Mouse (Mus musculus) stomach, postnatal 0 days (tissue): ENCODE results near the gene Epb41l2. TPM values are rescaled to one million over a fixed set of nuclear protein-coding genes. Genes with fewer than 3 reads are reported as not detected.

ENCODE experiments used
- ATAC-seq: fragments of 200-750 bp; cut with Nextera tagmentation; 2 replicates; pipeline ENCODE4 v1.8.0; 2017; ENCODE audit not compliant: low FRiP score, low TSS enrichment
- DNase-seq: peaks from one replicate; pipeline ENCODE4 v3.0.0-alpha.2; 2016; ENCODE audit warnings: low spot score
- H3K27ac ChIP-seq: fragments of 300-500 bp; sonication (generic); replicated peaks from 2 replicates; pipeline ENCODE4 v1.5.1; 2014; ENCODE audit warnings: mild to moderate bottlenecking, control low read depth
- H3K27me3 ChIP-seq: fragments of 300-500 bp; sonication (generic); 2 replicates; pipeline ENCODE4 v1.6.1; 2014; ENCODE audit warnings: low read length; ENCODE audit not compliant: control insufficient read depth, insufficient read depth
- H3K36me3 ChIP-seq: fragments of 300-500 bp; sonication (generic); 2 replicates; pipeline ENCODE4 v1.6.1; 2014; ENCODE audit warnings: low read length, mixed read lengths; ENCODE audit not compliant: control insufficient read depth, insufficient read depth
- H3K4me1 ChIP-seq: fragments of 300-500 bp; sonication (generic); replicated peaks from 2 replicates; pipeline ENCODE4 v1.6.1; 2014; ENCODE audit warnings: antibody characterized with exemption; ENCODE audit not compliant: control insufficient read depth, insufficient read depth
- H3K4me2 ChIP-seq: fragments of 300-500 bp; sonication (generic); replicated peaks from 2 replicates; pipeline ENCODE4 v1.6.1; 2014; ENCODE audit warnings: low read depth, mild to moderate bottlenecking, control low read depth, moderate library complexity
- H3K4me3 ChIP-seq: fragments of 300-500 bp; sonication (generic); 2 replicates; pipeline ENCODE4 v1.5.1; 2014; ENCODE audit warnings: low read depth, low read length, control low read depth
- H3K9ac ChIP-seq: fragments of 300-500 bp; sonication (generic); 2 replicates; pipeline ENCODE4 v1.6.1; 2014; ENCODE audit warnings: mild to moderate bottlenecking, low read length, control low read depth, mixed read lengths
- H3K9me3 ChIP-seq: fragments of 300-500 bp; sonication (generic); 2 replicates; pipeline ENCODE4 v1.6.1; 2016; ENCODE audit warnings: low read length; ENCODE audit not compliant: control insufficient read depth
- CTCF ChIP-seq: IDR thresholded peaks from 2 replicates; pipeline ENCODE4 v1.5.1; 2016; ENCODE audit warnings: antibody characterized with exemption, low read depth, mild to moderate bottlenecking, moderate library complexity
- EP300 ChIP-seq: optimal IDR thresholded peaks from 2 replicates; pipeline ENCODE3; 2016; ENCODE audit warnings: antibody characterized with exemption
- WGBS: fragments of 180-500 bp; shearing (Covaris S2); extraction: QIAGEN DNeasy Blood & Tissue Kit; methylation state at CpG from one replicate; pipeline ENCODE4 v1.1.7; 2014; 5-methylcytosine and 5-hydroxymethylcytosine counted together
- polyA plus RNA-seq: library from polyadenylated mRNA; unstranded; fragments of >200 nt; fragmentation: Nextera tagmentation; extraction: Ambion mirVana; gene quantifications from 2 replicates; pipeline ENCODE4 v1.2.1, GENCODE M21; 2015

The Epb41l2 gene
- polyA plus RNA-seq, 1 experiment from 2014 or later: 18.2 TPM

DNA sequence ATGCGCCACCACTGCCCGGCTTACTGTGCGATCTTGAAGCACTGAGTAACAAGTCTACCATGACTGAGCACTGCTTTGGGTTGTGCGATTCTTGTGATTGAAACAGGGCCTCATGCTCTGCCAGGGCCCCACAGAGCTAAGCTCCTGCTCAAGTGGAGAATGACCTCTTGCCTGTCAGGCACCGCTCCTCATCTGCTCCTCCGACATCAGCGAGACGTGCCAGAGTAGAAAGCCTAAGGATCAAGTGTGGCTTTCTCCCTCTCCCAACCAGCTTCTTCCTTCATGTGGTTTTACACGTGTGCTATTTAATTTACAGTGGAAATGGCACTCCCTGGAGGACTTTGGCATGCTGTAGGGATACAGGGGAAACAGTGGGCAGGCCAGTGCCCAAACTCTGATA, 10.1 kb downstream of the Epb41l2 start:
- H3K4me3 ChIP-seq: no peak overlapping the region
- H3K4me2 ChIP-seq: no peak overlapping the region
- no peaks in the 10 kb centered on the region for H3K9me3 ChIP-seq
- no peaks in the 10 kb centered on the region for H3K27me3 ChIP-seq
- no peak for DNase-seq
- no peak for ATAC-seq
- H3K27ac ChIP-seq: no peak overlapping the region
- H3K4me1 ChIP-seq: peaks cover 2% of the 10 kb centered on the region; the same call in 1 of the 2 replicates
- TF ChIP-seq CTCF: no peak
- no peak for TF ChIP-seq EP300
- H3K9ac ChIP-seq: no peak overlapping the region
- H3K36me3 ChIP-seq: no peaks in the 10 kb centered on the region
- 71% methylated on average over 9 of the region's 9 CpGs for WGBS

DNA sequence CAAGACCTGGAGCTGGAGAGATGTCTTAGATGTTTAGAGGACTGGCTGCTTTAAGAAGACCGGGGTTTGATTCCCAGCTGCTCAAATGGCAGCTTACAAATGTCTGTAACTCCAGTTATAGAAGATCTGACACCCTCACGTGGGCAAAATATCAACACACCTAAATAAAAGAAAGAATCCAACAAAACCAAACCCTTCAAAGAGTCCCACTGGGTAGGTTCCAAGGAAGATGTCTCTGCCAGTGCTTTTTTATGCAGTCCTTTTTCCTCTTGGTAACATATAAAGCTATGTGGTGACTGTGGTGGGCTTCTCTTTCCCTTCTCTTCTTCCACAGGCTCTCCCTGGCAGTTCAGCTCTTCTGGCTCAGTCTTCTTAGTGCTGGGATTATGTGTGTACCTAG, 11.7 kb downstream of the Epb41l2 start:
- 50% methylated on average over 2 of the region's 2 CpGs for WGBS
- no peaks in the 10 kb centered on the region; the same call in 1 of the 2 replicates for H3K4me1 ChIP-seq
- no peak for DNase-seq
- H3K9ac ChIP-seq: no peak overlapping the region
- no peaks in the 10 kb centered on the region for H3K36me3 ChIP-seq
- H3K4me2 ChIP-seq: no peak overlapping the region
- TF ChIP-seq CTCF (no peak), EP300 (no peak)
- no peak overlapping the region for H3K4me3 ChIP-seq
- no peak overlapping the region for H3K27ac ChIP-seq
- no peaks in the 10 kb centered on the region for H3K9me3 ChIP-seq
- H3K27me3 ChIP-seq: no peaks in the 10 kb centered on the region
- ATAC-seq: no peak

DNA sequence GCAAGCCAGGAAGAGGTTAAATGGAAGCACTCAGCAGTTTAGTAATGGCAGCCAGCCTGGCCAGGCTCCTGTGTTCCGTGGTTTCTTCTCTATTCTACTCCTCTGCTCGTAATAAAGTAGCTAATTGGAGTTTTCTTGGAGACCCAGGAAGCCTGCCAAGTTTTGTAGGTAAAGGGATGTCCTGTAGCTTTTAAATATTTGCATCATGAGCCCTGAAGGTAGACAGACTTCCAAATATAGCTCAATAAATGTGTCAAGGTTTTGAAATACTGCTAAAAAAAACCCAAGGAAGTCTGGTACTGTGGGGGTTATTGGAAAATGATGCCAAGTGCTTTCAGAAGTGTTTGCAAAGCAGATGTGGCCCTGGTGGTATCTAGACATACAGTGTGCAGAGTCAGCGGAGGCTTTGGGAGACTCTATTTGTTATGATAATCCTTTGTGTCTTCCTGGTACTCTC, 12.3 kb downstream of the Epb41l2 start:
- ATAC-seq (no peak), DNase-seq (no peak)
- H3K4me1 ChIP-seq: no peaks in the 10 kb centered on the region; the same call in 1 of the 2 replicates
- peak overlapping the region; percentile 12; the same call in 1 of the 2 replicates for H3K4me2 ChIP-seq
- 11% methylated on average over 3 of the region's 3 CpGs for WGBS
- no peak overlapping the region for H3K9ac ChIP-seq
- no peaks in the 10 kb centered on the region for H3K9me3 ChIP-seq
- H3K27me3 ChIP-seq: no peaks in the 10 kb centered on the region
- H3K4me3 ChIP-seq: no peak overlapping the region
- no peak for TF ChIP-seq EP300
- no peak for TF ChIP-seq CTCF
- no peaks in the 10 kb centered on the region for H3K36me3 ChIP-seq
- no peak overlapping the region for H3K27ac ChIP-seq

DNA sequence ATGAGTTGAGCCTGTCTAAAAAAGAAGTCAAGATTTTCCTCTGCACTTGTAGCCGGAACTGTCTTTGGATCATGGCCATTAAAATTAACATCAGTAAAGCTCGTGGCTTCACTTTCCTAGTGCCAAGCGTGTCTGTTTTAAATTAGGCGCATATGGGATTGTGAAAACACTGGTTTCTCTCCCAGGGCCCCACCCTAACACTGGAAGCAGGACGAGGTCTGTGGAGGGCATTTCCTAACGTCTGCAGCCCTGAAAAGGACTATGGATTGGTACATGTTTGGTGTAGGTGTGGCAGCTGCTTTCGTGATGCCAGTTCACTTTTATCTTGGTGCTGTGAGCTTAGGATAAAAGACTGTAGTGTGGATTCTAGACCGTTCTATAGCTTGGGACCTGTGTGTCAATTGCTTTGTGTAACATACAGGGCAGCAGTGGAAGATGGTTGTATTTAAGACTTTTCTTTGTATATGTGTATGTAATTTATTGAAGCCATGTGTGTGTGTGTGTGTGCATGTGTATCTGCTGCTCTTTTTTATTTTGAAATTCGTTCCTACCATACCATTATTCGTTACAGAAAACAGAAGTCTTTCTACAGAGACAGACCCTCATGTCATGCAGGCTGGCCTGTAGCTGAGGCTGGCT, 13.0 kb downstream of the Epb41l2 start:
- H3K9me3 ChIP-seq: no peaks in the 10 kb centered on the region
- ATAC-seq (no peak), DNase-seq (no peak)
- H3K36me3 ChIP-seq: no peaks in the 10 kb centered on the region
- no peaks in the 10 kb centered on the region; the same call in 1 of the 2 replicates for H3K4me1 ChIP-seq
- H3K9ac ChIP-seq: no peak overlapping the region
- H3K4me2 ChIP-seq: peak overlapping the region; percentile 14; the same call in 1 of the 2 replicates
- no peak overlapping the region for H3K27ac ChIP-seq
- WGBS: 22% methylated on average over 10 of the region's 10 CpGs
- H3K27me3 ChIP-seq: no peaks in the 10 kb centered on the region
- TF ChIP-seq CTCF: no peak
- no peak for TF ChIP-seq EP300
- H3K4me3 ChIP-seq: no peak overlapping the region

DNA sequence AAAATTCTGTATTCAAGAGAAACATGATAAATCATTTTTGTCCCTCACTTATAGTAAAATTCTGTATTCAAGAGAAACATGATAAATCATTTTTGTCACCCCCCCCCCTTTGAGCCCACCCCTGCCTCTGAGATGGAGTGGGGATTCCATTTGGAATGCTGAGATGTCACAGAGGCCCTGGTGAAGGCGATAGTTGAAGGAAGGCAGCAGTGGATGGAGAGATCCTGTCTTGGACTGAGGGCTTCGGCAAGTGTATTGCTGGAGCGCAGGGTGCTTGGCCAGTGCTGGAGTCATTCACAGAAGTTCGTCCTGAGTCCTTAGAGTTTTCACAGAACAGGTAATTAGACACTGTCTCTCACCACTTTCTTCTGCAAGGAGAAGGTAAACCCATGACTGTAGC, 15.4 kb downstream of the Epb41l2 start:
- Histone ChIP-seq H3K9ac (no peak overlapping the region), H3K36me3 (no peaks in the 10 kb centered on the region), H3K27me3 (no peaks in the 10 kb centered on the region), H3K4me2 (no peak overlapping the region), H3K4me3 (no peak overlapping the region), H3K9me3 (no peaks in the 10 kb centered on the region), H3K27ac (no peak overlapping the region), H3K4me1 (no peaks in the 10 kb centered on the region)
- ATAC-seq (no peak), DNase-seq (no peak)
- no peak for TF ChIP-seq CTCF
- no peak for TF ChIP-seq EP300
- 84% methylated on average over 4 of the region's 4 CpGs for WGBS

DNA sequence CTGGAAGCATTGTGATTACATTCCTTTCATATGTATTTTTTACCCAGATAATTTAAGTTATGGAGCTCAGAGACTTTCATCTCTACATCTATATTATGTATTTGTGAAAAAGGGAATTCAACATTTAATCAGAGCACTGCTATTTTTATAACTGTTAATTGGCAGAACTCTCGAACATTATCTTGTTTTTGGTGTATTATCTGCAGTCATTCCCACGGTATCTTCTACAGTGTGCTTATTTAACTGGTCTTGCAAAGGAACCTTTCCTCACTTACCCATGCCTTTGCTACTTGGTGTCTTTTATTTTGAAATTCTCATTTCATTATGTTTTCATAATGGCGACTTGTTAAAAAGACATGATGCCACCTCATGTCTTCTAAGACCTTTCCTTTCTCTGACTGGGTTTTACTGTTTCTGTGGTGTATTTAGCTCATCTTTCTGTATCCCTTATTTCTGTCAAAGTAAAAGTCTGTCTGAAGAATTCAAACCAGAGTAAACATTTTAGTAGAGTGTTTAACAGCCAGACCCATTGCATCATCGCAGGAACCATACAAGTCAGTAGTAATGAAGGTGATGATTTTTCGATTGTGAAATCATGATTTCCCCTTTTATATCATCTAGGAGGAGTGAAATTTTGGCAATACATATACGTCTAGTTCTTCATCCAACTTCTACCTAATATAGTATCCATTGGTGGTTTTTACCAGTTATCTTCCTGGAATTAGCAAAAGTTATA, 21.3 kb downstream of the Epb41l2 start:
- WGBS: 68% methylated on average over 6 of the region's 6 CpGs
- ATAC-seq: no peak

More for the DNA sequence above, 21.3 kb downstream of the Epb41l2 start:
- Histone ChIP-seq H3K9ac (no peak overlapping the region), H3K4me1 (no peaks in the 10 kb centered on the region), H3K27ac (no peak overlapping the region), H3K36me3 (no peaks in the 10 kb centered on the region), H3K4me2 (no peak overlapping the region), H3K9me3 (no peaks in the 10 kb centered on the region), H3K27me3 (no peaks in the 10 kb centered on the region), H3K4me3 (no peak overlapping the region)
- no peak for DNase-seq
- TF ChIP-seq EP300: no peak
